ENCODE assay signal across 9 mouse cellular contexts in genomic region chr11:117348429-117349103, GRCm38 (mm10).
DNase-seq lines count a peak whose midpoint lies in the region; ATAC-seq and TF ChIP-seq lines count a peak whose summit lies in the region.
"Had no signal": no experiment of that assay in that cellular context is flagged by ENCODE, and none has a peak within 500 bp of the region (broad histone marks: within the 10 kb centered on the region; RNA-seq: fewer than 3 reads in every experiment).

No protein-coding gene starts in this region.

- in situ Hi-C loops in CH12.LX (cut with MboI; ENCODE audit: low pct_ligation_motif_present, low pct_unique_long_range_greater_than_20kb, low sequenced_read_pairs) = no loop called here

- TF ChIP-seq CTCF in CH12.LX (conservative IDR thresholded peaks at IDR 0.05 in 1 of 2, IDR thresholded peaks at IDR 0.05 in 1 of 2; ENCODE audit: low read depth in 2 of 2, low read length in 2 of 2) = no peak
- no peak for TF ChIP-seq CTCF in forebrain, postnatal 0 days (IDR thresholded peaks at IDR 0.05; ENCODE audit: low read depth)

- H3K9ac ChIP-seq in heart, embryonic 12.5 days = no peak overlapping the region
- H3K9ac ChIP-seq in CH12.LX (ENCODE audit: insufficient read depth, low read depth) = peak overlapping the region; percentile 62
- H3K9ac ChIP-seq in forebrain, postnatal 0 days = no peak overlapping the region

- TF ChIP-seq POLR2A in CH12.LX (IDR thresholded peaks at IDR 0.05; ENCODE audit: low read depth, low read length) = 0 out of 2 replicates have a peak, but pooled peaks have one; percentile 16

- H3K4me2 ChIP-seq in heart, embryonic 12.5 days = no peak overlapping the region
- H3K4me2 ChIP-seq in CH12.LX (ENCODE audit: insufficient read depth, low read depth, poor library complexity, severe bottlenecking) = peak overlapping the region; percentile 89; the same call in 1 of the 2 replicates
- no peak overlapping the region for H3K4me2 ChIP-seq in forebrain, postnatal 0 days (ENCODE audit: low read depth)

- H3K27ac ChIP-seq in heart, embryonic 12.5 days (ENCODE audit: poor library complexity, severe bottlenecking) = 0 out of 2 replicates have a peak overlapping the region, but pooled peaks have one; percentile 35
- H3K27ac ChIP-seq in CH12.LX (ENCODE audit: insufficient read depth, low read depth) = peak overlapping the region; percentile 95
- peak overlapping the region; percentile 29; the same call in 1 of the 2 replicates for H3K27ac ChIP-seq in forebrain, postnatal 0 days (ENCODE audit: low read depth, low read length)
- peak overlapping the region; percentile 46 for H3K27ac ChIP-seq in macrophage

- WGBS in heart, embryonic 12.5 days = 34% methylated on average over 10 of the region's 10 CpGs
- 53% methylated on average over 10 of the region's 10 CpGs for WGBS in forebrain, postnatal 0 days
- 12% methylated on average over 10 of the region's 10 CpGs for WGBS in macrophage (ENCODE audit: missing documents)

- peaks cover 73% of the 10 kb centered on the region for H3K4me1 ChIP-seq in heart, embryonic 12.5 days (replicated peaks)
- peaks cover 65 to 96% of the 10 kb centered on the region in 2 experiments for H3K4me1 ChIP-seq in CH12.LX (ENCODE audit: control insufficient read depth in 1 of 2, insufficient read depth in 2 of 2)
- H3K4me1 ChIP-seq in forebrain, postnatal 0 days (ENCODE audit: insufficient read depth) = peaks cover 25% of the 10 kb centered on the region

- peaks cover 24% of the 10 kb centered on the region for H3K36me3 ChIP-seq in heart, embryonic 12.5 days
- peaks cover 27 to 42% of the 10 kb centered on the region in 2 experiments for H3K36me3 ChIP-seq in CH12.LX (replicated peaks in 1 of 2; ENCODE audit: control insufficient read depth in 1 of 2, insufficient read depth in 1 of 2, low read length in 1 of 2)
- peaks cover 26% of the 10 kb centered on the region for H3K36me3 ChIP-seq in forebrain, postnatal 0 days (ENCODE audit: insufficient read depth)
- peaks cover 27% of the 10 kb centered on the region for H3K36me3 ChIP-seq in macrophage (ENCODE audit: inconsistent target)

- dilution Hi-C loops in CH12.LX (cut with MboI; ENCODE audit: extremely low pct_ligation_motif_present, extremely low pct_unique_long_range_greater_than_20kb, low sequenced_read_pairs) = no loop called here

- no peaks in the 10 kb centered on the region for H3K27me3 ChIP-seq in heart, embryonic 12.5 days (replicated peaks)
- no peaks in the 10 kb centered on the region for H3K27me3 ChIP-seq in CH12.LX (replicated peaks)
- no peaks in the 10 kb centered on the region for H3K27me3 ChIP-seq in forebrain, postnatal 0 days (ENCODE audit: insufficient read depth, low read length)

- no peak for DNase-seq in heart, postnatal 36 days
- DNase-seq in CH12.LX (ENCODE audit: extremely low read depth) = peak; percentile 56
- DNase-seq in forebrain, postnatal 0 days = no peak
- no peak for DNase-seq in ovary, adult 18-20 months (ENCODE audit: low spot score)
- no peak for DNase-seq in ovary, postnatal 36 days (ENCODE audit: low spot score)
- no peak for DNase-seq in adrenal gland, postnatal 4 days (ENCODE audit: low spot score in 2 of 2)
- DNase-seq: kidney, postnatal 4 days had no signal

- no peak for TF ChIP-seq EP300 in CH12.LX (IDR thresholded peaks at IDR 0.05; ENCODE audit: low read length)

- H3K79me2 ChIP-seq in CH12.LX (replicated peaks; ENCODE audit: control insufficient read depth, extremely low read depth, insufficient read depth, poor library complexity, severe bottlenecking) (peaks cover 30% of the 10 kb centered on the region), macrophage (ENCODE audit: inconsistent target) (peaks cover 84% of the 10 kb centered on the region)

- no peak overlapping the region for H3K4me3 ChIP-seq in heart, embryonic 12.5 days
- H3K4me3 ChIP-seq in CH12.LX (replicated peaks in 1 of 3; ENCODE audit: low read depth in 2 of 3, low read length in 2 of 3, poor library complexity in 1 of 3) (no peak overlapping the region), macrophage (ENCODE audit: inconsistent target) (no peak overlapping the region)
- H3K4me3 ChIP-seq in forebrain, postnatal 0 days (ENCODE audit: low read depth, low read length) = no peak overlapping the region

- TF ChIP-seq RAD21 in CH12.LX (IDR thresholded peaks at IDR 0.05; ENCODE audit: low read depth, low read length) = no peak

- intact Hi-C loops in heart, postnatal 36 days (cut with DNase I) = loop anchor here (2.0 kb wide), 1 partner anchor 18 kb away; no protein-coding TSS in a partner anchor

- H3K9me3 ChIP-seq in heart, embryonic 12.5 days (replicated peaks) = no peaks in the 10 kb centered on the region
- peaks cover 6% of the 10 kb centered on the region for H3K9me3 ChIP-seq in CH12.LX (replicated peaks; ENCODE audit: low read length)
- no peaks in the 10 kb centered on the region for H3K9me3 ChIP-seq in forebrain, postnatal 0 days (ENCODE audit: low read length)

- ATAC-seq in heart, embryonic 12.5 days (ENCODE audit: insufficient number of reproducible peaks, low FRiP score) = no peak
- ATAC-seq in forebrain, postnatal 0 days = no peak

TF ChIP-seq in CH12.LX, 34 proteins besides CTCF, POLR2A, EP300 and RAD21:
- TF ChIP-seq IRF4 (IDR thresholded peaks at IDR 0.05; ENCODE audit: low read depth, low read length) (no peak), ZC3H11A (IDR thresholded peaks at IDR 0.05; ENCODE audit: low read depth, low read length) (no peak), KAT2A (IDR thresholded peaks at IDR 0.05; ENCODE audit: insufficient replicate concordance, low read length) (no peak), MAZ (IDR thresholded peaks at IDR 0.05; ENCODE audit: low read depth, low read length) (no peak; the same call in 1 of the 2 replicates), NELFE (IDR thresholded peaks at IDR 0.05; ENCODE audit: low read depth, low read length) (no peak), UBTF (IDR thresholded peaks at IDR 0.05; ENCODE audit: low read depth, low read length) (peak; percentile 55; the same call in 1 of the 2 replicates), JUND (conservative IDR thresholded peaks at IDR 0.05; ENCODE audit: low read depth, low read length) (0 out of 2 replicates have a peak, but pooled peaks have one; percentile 26), JUN (IDR thresholded peaks at IDR 0.05; ENCODE audit: insufficient read depth, low read depth, low read length) (no peak), USF2 (conservative IDR thresholded peaks at IDR 0.05; ENCODE audit: low read depth, low read length) (peak; percentile 24), MAX (IDR thresholded peaks at IDR 0.05; ENCODE audit: low read length) (peak; percentile 73), POLR2AphosphoS2 (IDR thresholded peaks at IDR 0.05; ENCODE audit: low read depth, low read length) (no peak), RCOR1 (conservative IDR thresholded peaks at IDR 0.05; ENCODE audit: low read depth, low read length) (no peak; the same call in 1 of the 2 replicates), ZKSCAN1 (IDR thresholded peaks at IDR 0.05; ENCODE audit: borderline replicate concordance, low read depth, low read length) (no peak), ZNF384 (IDR thresholded peaks at IDR 0.05; ENCODE audit: low read depth, low read length) (no peak), GABPA (IDR thresholded peaks at IDR 0.05; ENCODE audit: insufficient replicate concordance, low read depth, low read length) (no peak), SIN3A (IDR thresholded peaks at IDR 0.05; ENCODE audit: low read length) (peak; percentile 15; the same call in 1 of the 2 replicates), MYC (IDR thresholded peaks at IDR 0.05; ENCODE audit: low read depth, low read length) (peak; percentile 63; the same call in 1 of the 2 replicates), PAX5 (IDR thresholded peaks at IDR 0.05; ENCODE audit: low read length) (no peak), ZMIZ1 (IDR thresholded peaks at IDR 0.05; ENCODE audit: low read depth, low read length) (no peak), MXI1 (IDR thresholded peaks at IDR 0.05; ENCODE audit: low read depth, low read length) (peak; percentile 51; the same call in 1 of the 2 replicates), TBP (conservative IDR thresholded peaks at IDR 0.05; ENCODE audit: low read depth, low read length) (no peak), E2F4 (IDR thresholded peaks at IDR 0.05; ENCODE audit: insufficient replicate concordance, low read depth, low read length) (no peak), SMC3 (IDR thresholded peaks at IDR 0.05; ENCODE audit: low read depth, low read length) (no peak), NRF1 (IDR thresholded peaks at IDR 0.05; ENCODE audit: low read depth, low read length) (no peak), USF1 (IDR thresholded peaks at IDR 0.05; ENCODE audit: low read depth, low read length) (no peak), HCFC1 (IDR thresholded peaks at IDR 0.05; ENCODE audit: low read depth, low read length) (no peak), ELF1 (IDR thresholded peaks at IDR 0.05; ENCODE audit: low read depth, low read length) (no peak), TCF12 (IDR thresholded peaks at IDR 0.05; ENCODE audit: low read depth, low read length) (peak; percentile 71), CHD1 (IDR thresholded peaks at IDR 0.05; ENCODE audit: low read depth, low read length) (no peak), BHLHE40 (IDR thresholded peaks at IDR 0.05; ENCODE audit: low read depth, low read length) (peak; percentile 71), MAFK (IDR thresholded peaks at IDR 0.05; ENCODE audit: insufficient replicate concordance, low read length) (no peak), MEF2A (IDR thresholded peaks at IDR 0.05; ENCODE audit: borderline replicate concordance, low read depth, low read length) (peak; percentile 73), ETS1 (conservative IDR thresholded peaks at IDR 0.05; ENCODE audit: low read depth, low read length) (no peak; the same call in 1 of the 2 replicates), CHD2 (IDR thresholded peaks at IDR 0.05; ENCODE audit: low read length) (no peak)

Comparison
In these comparisons a context has a peak if more than half of its experiments do, and no peak if none do; other contexts are left out.
1. H3K27ac ChIP-seq: peak in every context shown above with its lines; median percentile 95 in CH12.LX; 46 in macrophage; 35 in heart, embryonic 12.5 days; 29 in forebrain, postnatal 0 days.